Mouse (Mus musculus) liver, postnatal 0 days (tissue): ENCODE results near the gene Cep112.

Experiments
- CTCF ChIP-seq: sonication (generic); IDR thresholded peaks from 2 replicates; pipeline ENCODE4 v1.5.1; 2016; ENCODE audit warnings: antibody characterized with exemption, low read depth
- EP300 ChIP-seq: IDR thresholded peaks from 2 replicates; pipeline ENCODE4 v1.6.1; 2016; ENCODE audit warnings: antibody characterized with exemption, low read depth, mild to moderate bottlenecking

DNA sequence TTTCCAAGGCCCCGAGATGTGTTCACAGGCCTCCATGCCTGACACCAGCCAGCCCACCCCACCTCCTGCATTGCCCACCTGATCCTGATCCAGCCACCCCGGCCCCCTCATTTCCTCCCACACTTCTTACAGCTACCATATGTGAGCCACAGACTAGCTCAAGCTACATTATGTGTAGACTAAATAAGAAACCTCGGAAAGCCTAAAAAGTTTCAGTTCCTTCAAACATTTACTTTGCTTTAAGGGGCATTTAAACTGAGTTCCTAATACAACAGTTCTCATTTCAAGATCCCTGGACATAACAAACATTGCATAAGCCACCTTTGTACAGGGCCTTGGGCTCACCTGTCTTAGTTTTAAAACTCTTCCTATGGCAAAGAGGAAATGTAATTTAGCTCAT, 415.2 kb downstream of the Cep112 start:
- no peak for TF ChIP-seq EP300
- TF ChIP-seq CTCF, result no peak
